Mouse (Mus musculus): ENCODE data around the gene Ppm1h.

DNA sequence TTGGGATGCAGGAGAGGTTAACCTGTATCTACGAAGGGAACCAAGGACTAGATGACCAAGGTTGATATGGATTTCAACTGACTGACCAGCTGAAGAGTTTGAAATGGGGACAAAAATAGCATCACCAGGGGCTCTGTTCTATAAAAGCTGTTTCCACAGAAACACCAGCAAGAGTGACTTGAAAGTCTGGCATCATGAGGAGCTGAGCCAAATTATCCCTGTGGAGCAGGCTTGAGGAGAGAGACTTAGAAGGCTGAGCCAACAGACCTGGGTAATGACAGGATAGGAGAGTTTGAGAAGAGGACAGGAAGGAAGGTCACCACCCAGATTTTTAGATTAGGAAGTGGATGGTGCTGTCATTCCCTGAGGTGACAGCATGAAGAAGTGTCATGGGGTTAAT, 12.9 kb upstream of the Ppm1h start:
- no peak for TF ChIP-seq CTCF (IDR thresholded peaks at IDR 0.05; ENCODE audit: low read depth)
- TF ChIP-seq EP300 (IDR thresholded peaks at IDR 0.05; ENCODE audit: low read depth) = no peak
